Mouse (Mus musculus) myocyte (in vitro differentiated cells): Measurements from ENCODE around the gene Ankrd53.

ENCODE experiments used
- CEBPB ChIP-seq: IDR thresholded peaks from 2 replicates; pipeline ENCODE4 v1.6.1; 2011; ENCODE audit warnings: mild to moderate bottlenecking, moderate library complexity; ENCODE audit not compliant: poor library complexity, insufficient read depth, severe bottlenecking
- E2F4 ChIP-seq: IDR thresholded peaks from one replicate; pipeline ENCODE4 v1.6.1; 2011; ENCODE audit warnings: mild to moderate bottlenecking, control low read depth, moderate library complexity; ENCODE audit not compliant: insufficient read depth
- MAX ChIP-seq: IDR thresholded peaks from one replicate; pipeline ENCODE4 v1.6.1; 2011; ENCODE audit warnings: low read depth, mild to moderate bottlenecking, control low read depth
- MYOD1 ChIP-seq, 3 experiments: IDR thresholded peaks; one replicate each; pipeline ENCODE4 v1.6.1; 2011; ENCODE audit warnings: control low read depth in 2 of 3, low read depth in 2 of 3, mild to moderate bottlenecking in 2 of 3, moderate library complexity in 1 of 3; ENCODE audit not compliant: insufficient read length in 2 of 3, control insufficient read depth in 1 of 3
- MYOG ChIP-seq, 3 experiments: IDR thresholded peaks; one replicate each; pipeline ENCODE4 v1.6.1; 2011; ENCODE audit warnings: control low read depth in 2 of 3, low read depth in 2 of 3, mild to moderate bottlenecking in 2 of 3; ENCODE audit not compliant: insufficient read length in 2 of 3, control insufficient read depth in 1 of 3, insufficient read depth in 1 of 3
- POLR2A ChIP-seq: IDR thresholded peaks from one replicate; pipeline ENCODE4 v1.6.1; 2011; ENCODE audit warnings: low read depth, mild to moderate bottlenecking, control low read depth, moderate library complexity; ENCODE audit not compliant: insufficient read length
- POLR2AphosphoS2 ChIP-seq: IDR thresholded peaks from one replicate; pipeline ENCODE4 v1.6.1; 2011; ENCODE audit warnings: low read depth, control low read depth; ENCODE audit not compliant: insufficient read length
- REST ChIP-seq: IDR thresholded peaks from one replicate; pipeline ENCODE4 v1.6.1; 2011; ENCODE audit warnings: mild to moderate bottlenecking, control low read depth, moderate library complexity; ENCODE audit not compliant: insufficient read depth, insufficient read length
- TCF12 ChIP-seq: IDR thresholded peaks from one replicate; pipeline ENCODE4 v1.6.1; 2011; ENCODE audit warnings: mild to moderate bottlenecking, control low read depth; ENCODE audit not compliant: poor library complexity, insufficient read depth, severe bottlenecking
- TCF3 ChIP-seq: IDR thresholded peaks from one replicate; pipeline ENCODE4 v1.6.1; 2011; ENCODE audit warnings: low read depth, control low read depth; ENCODE audit not compliant: insufficient read length
- USF1 ChIP-seq: IDR thresholded peaks from one replicate; pipeline ENCODE4 v1.6.1; 2011; ENCODE audit warnings: low read depth, mild to moderate bottlenecking, control low read depth, moderate library complexity

- TF ChIP-seq TCF12 (no peak), MYOG (IDR thresholded peaks at IDR 0.05; ENCODE audit: control insufficient read depth in 1 of 3, insufficient read depth in 1 of 3, insufficient read length in 2 of 3, low read depth in 2 of 3) (no peak), E2F4 (no peak), POLR2A (no peak), USF1 (no peak), CEBPB (no peak), POLR2AphosphoS2 (no peak), TCF3 (no peak), MAX (no peak), REST (no peak), MYOD1 (IDR thresholded peaks at IDR 0.05; ENCODE audit: control insufficient read depth in 1 of 3, insufficient read length in 2 of 3, low read depth in 2 of 3) (no peak)
These were observed 13.2 kb upstream of the Ankrd53 start for GRCm38 (mm10) chr6:83749286-83749685.
